Mouse (Mus musculus): ENCODE data around the gene A930017K11Rik. TPM values are rescaled to one million over a fixed set of nuclear protein-coding genes. Genes with fewer than 3 reads are reported as not detected.

Gene A930017K11Rik
- total and polyA plus RNA-seq, 3 experiments, result not detected

DNA sequence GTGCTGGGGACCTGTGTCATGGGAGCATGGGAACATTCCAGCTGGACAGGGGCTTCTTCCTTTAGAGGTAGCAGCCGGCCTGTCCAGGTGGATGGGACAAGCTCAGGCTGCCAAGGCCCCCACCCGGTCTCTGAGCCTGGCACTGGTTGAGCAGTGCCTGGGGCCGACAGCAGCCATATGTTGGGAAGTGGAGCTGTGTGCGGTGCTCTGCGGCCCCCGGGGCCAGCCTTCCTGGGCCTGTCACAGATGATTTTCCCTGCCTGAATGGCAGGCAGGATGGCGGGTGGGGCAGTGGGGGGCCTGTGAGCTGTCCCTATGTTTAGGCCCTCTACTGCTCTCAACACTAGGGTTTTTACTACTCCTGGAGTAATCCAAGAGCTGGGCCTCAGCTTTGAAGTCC is 3.8 kb upstream of the A930017K11Rik start:
- Histone ChIP-seq H3K36me3 (replicated peaks in 1 of 2; ENCODE audit: control insufficient read depth in 1 of 2, insufficient read depth in 1 of 2, low read length in 1 of 2) (peaks cover 11 to 43% of the 10 kb centered on the region in 2 experiments), H3K9ac (ENCODE audit: insufficient read depth, low read depth) (no peak overlapping the region)
- TF ChIP-seq CHD2 (IDR thresholded peaks at IDR 0.05; ENCODE audit: low read length), result no peak
- no peak for TF ChIP-seq SMC3 (IDR thresholded peaks at IDR 0.05; ENCODE audit: low read depth, low read length)
- TF ChIP-seq MAZ (IDR thresholded peaks at IDR 0.05; ENCODE audit: low read depth, low read length), result no peak
- no peak for TF ChIP-seq E2F4 (IDR thresholded peaks at IDR 0.05; ENCODE audit: insufficient replicate concordance, low read depth, low read length)
- TF ChIP-seq MXI1 (IDR thresholded peaks at IDR 0.05; ENCODE audit: low read depth, low read length), result no peak
- no peak for TF ChIP-seq IRF4 (IDR thresholded peaks at IDR 0.05; ENCODE audit: low read depth, low read length)
- no peak for TF ChIP-seq ZC3H11A (IDR thresholded peaks at IDR 0.05; ENCODE audit: low read depth, low read length)
- TF ChIP-seq KAT2A (IDR thresholded peaks at IDR 0.05; ENCODE audit: insufficient replicate concordance, low read length), result no peak
- TF ChIP-seq BHLHE40 (IDR thresholded peaks at IDR 0.05; ENCODE audit: low read depth, low read length), result no peak
- no peak for TF ChIP-seq ZKSCAN1 (IDR thresholded peaks at IDR 0.05; ENCODE audit: borderline replicate concordance, low read depth, low read length)
- no peak for TF ChIP-seq NRF1 (IDR thresholded peaks at IDR 0.05; ENCODE audit: low read depth, low read length)
- TF ChIP-seq PAX5 (IDR thresholded peaks at IDR 0.05; ENCODE audit: low read length), result no peak
- TF ChIP-seq JUND (conservative IDR thresholded peaks at IDR 0.05; ENCODE audit: low read depth, low read length), result no peak
- no peak for TF ChIP-seq JUN (IDR thresholded peaks at IDR 0.05; ENCODE audit: insufficient read depth, low read depth, low read length)

DNA sequence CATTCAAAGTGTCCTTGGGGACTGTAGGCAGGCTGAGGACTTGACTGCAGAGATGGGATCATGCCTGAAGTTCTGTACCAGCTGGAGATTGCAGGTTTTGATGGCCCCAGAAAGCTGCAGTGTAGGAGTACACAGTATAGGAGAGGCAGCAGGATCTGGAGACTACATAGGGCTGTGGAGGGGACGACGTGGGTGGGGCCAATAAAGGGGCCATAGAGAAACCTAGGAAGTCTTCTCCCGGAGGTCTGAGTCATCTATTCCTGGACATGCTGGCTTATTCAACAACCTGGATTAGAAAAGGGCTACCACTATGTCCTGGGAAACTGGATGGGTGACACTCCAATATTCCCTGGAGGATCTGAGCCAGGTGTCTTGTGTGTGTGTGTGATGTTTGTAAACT is 3.4 kb upstream of the A930017K11Rik start:
- Histone ChIP-seq H3K79me2 (replicated peaks; ENCODE audit: control insufficient read depth, extremely low read depth, insufficient read depth, poor library complexity, severe bottlenecking) (no peaks in the 10 kb centered on the region), H3K4me2 (ENCODE audit: insufficient read depth, low read depth, poor library complexity, severe bottlenecking) (no peak overlapping the region), H3K36me3 (replicated peaks in 1 of 2; ENCODE audit: control insufficient read depth in 1 of 2, insufficient read depth in 1 of 2, low read length in 1 of 2) (peaks cover 11 to 40% of the 10 kb centered on the region in 2 experiments), H3K27ac (ENCODE audit: insufficient read depth, low read depth) (no peak overlapping the region), H3K9me3 (replicated peaks; ENCODE audit: low read length) (no peaks in the 10 kb centered on the region), H3K4me1 (ENCODE audit: control insufficient read depth in 1 of 2, insufficient read depth in 2 of 2) (no peaks in the 10 kb centered on the region), H3K4me3 (replicated peaks in 1 of 3; ENCODE audit: low read depth in 2 of 3, low read length in 2 of 3, poor library complexity in 1 of 3) (no peak overlapping the region), H3K9ac (ENCODE audit: insufficient read depth, low read depth) (no peak overlapping the region), H3K27me3 (replicated peaks) (peaks cover 29% of the 10 kb centered on the region)
- TF ChIP-seq MAFK (IDR thresholded peaks at IDR 0.05; ENCODE audit: insufficient replicate concordance, low read length), result no peak
- TF ChIP-seq USF1 (IDR thresholded peaks at IDR 0.05; ENCODE audit: low read depth, low read length), result no peak
- TF ChIP-seq ETS1 (conservative IDR thresholded peaks at IDR 0.05; ENCODE audit: low read depth, low read length), result no peak
- TF ChIP-seq JUND (conservative IDR thresholded peaks at IDR 0.05; ENCODE audit: low read depth, low read length), result no peak
- TF ChIP-seq BHLHE40 (IDR thresholded peaks at IDR 0.05; ENCODE audit: low read depth, low read length), result no peak
- no peak for TF ChIP-seq ZKSCAN1 (IDR thresholded peaks at IDR 0.05; ENCODE audit: borderline replicate concordance, low read depth, low read length)
- TF ChIP-seq GABPA (IDR thresholded peaks at IDR 0.05; ENCODE audit: insufficient replicate concordance, low read depth, low read length), result no peak
- TF ChIP-seq MXI1 (IDR thresholded peaks at IDR 0.05; ENCODE audit: low read depth, low read length), result no peak
- TF ChIP-seq USF2 (conservative IDR thresholded peaks at IDR 0.05; ENCODE audit: low read depth, low read length), result no peak
- no peak for TF ChIP-seq E2F4 (IDR thresholded peaks at IDR 0.05; ENCODE audit: insufficient replicate concordance, low read depth, low read length)
- TF ChIP-seq MAZ (IDR thresholded peaks at IDR 0.05; ENCODE audit: low read depth, low read length), result no peak
- dilution Hi-C loops (cut with MboI; ENCODE audit: extremely low pct_ligation_motif_present, extremely low pct_unique_long_range_greater_than_20kb, low sequenced_read_pairs) (no loop called here), in situ Hi-C loops (cut with MboI; ENCODE audit: low pct_ligation_motif_present, low pct_unique_long_range_greater_than_20kb, low sequenced_read_pairs) (no loop called here)
- DNase-seq (ENCODE audit: extremely low read depth), result no peak

More for the DNA sequence above, 3.8 kb upstream of the A930017K11Rik start:
- Histone ChIP-seq H3K4me3 (replicated peaks in 1 of 3; ENCODE audit: low read depth in 2 of 3, low read length in 2 of 3, poor library complexity in 1 of 3) (no peak overlapping the region), H3K9me3 (replicated peaks; ENCODE audit: low read length) (no peaks in the 10 kb centered on the region), H3K79me2 (replicated peaks; ENCODE audit: control insufficient read depth, extremely low read depth, insufficient read depth, poor library complexity, severe bottlenecking) (no peaks in the 10 kb centered on the region), H3K4me2 (ENCODE audit: insufficient read depth, low read depth, poor library complexity, severe bottlenecking) (no peak overlapping the region), H3K4me1 (ENCODE audit: control insufficient read depth in 1 of 2, insufficient read depth in 2 of 2) (no peaks in the 10 kb centered on the region), H3K27me3 (replicated peaks) (peaks cover 25% of the 10 kb centered on the region), H3K27ac (ENCODE audit: insufficient read depth, low read depth) (no peak overlapping the region)
- in situ Hi-C loops (cut with MboI; ENCODE audit: low pct_ligation_motif_present, low pct_unique_long_range_greater_than_20kb, low sequenced_read_pairs), result no loop called here
- dilution Hi-C loops (cut with MboI; ENCODE audit: extremely low pct_ligation_motif_present, extremely low pct_unique_long_range_greater_than_20kb, low sequenced_read_pairs), result no loop called here
- no peak for DNase-seq (ENCODE audit: extremely low read depth)

All from CH12.LX (cell line).